Comparison of ENCODE assay signal across 9 mouse cellular contexts in the genomic region with DNA sequence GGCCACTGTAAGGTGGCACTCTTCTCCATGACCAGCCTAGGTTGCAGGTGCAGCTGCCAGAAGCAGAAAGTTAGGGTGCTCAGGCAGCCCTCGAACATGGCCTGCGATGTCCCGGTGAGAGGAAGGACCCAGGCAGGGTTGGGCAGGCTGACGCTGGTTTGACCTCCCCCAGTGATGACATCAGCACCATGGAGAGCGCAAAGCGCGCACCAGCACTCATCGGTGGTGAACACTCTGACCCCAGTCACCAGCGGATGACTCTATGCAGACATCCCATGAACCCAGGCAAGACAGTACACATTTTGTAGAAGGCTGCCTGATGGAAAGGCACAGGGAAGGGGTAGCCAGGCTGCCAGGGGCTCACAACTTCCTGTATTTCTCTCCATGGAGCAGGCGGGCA.
A peak's percentile ranks its signal among the peaks of the same experiment; 100 is the strongest.
DNase-seq lines count a peak whose midpoint lies in the region; ATAC-seq and TF ChIP-seq lines count a peak whose summit lies in the region.
"Had no signal": no experiment of that assay in that cellular context is flagged by ENCODE, and none has a peak within 500 bp of the region (broad histone marks: within the 10 kb centered on the region; RNA-seq: fewer than 3 reads in every experiment).

No protein-coding gene starts in this region.

- H3K36me3 ChIP-seq in liver, embryonic 13.5 days, result no peaks in the 10 kb centered on the region

- H3K4me1 ChIP-seq in liver, embryonic 13.5 days (replicated peaks), result no peaks in the 10 kb centered on the region

- no peak overlapping the region for H3K4me2 ChIP-seq in liver, embryonic 13.5 days

- no peak overlapping the region for H3K4me3 ChIP-seq in gastrocnemius, adult 2 months
- H3K4me3 ChIP-seq in liver, embryonic 13.5 days (replicated peaks), result no peak overlapping the region
- H3K4me3 ChIP-seq: erythroblast, embryonic 14.5 days had no signal

- ATAC-seq in liver, embryonic 13.5 days (ENCODE audit: low read depth), result no peak

- H3K9ac ChIP-seq in liver, embryonic 13.5 days, result no peak overlapping the region

- no peak overlapping the region for H3K27ac ChIP-seq in gastrocnemius, adult 2 months
- no peak overlapping the region for H3K27ac ChIP-seq in liver, embryonic 13.5 days

- TF ChIP-seq CTCF in gastrocnemius, adult 2 months (IDR thresholded peaks at IDR 0.05), result no peak

- no peaks in the 10 kb centered on the region for H3K27me3 ChIP-seq in liver, embryonic 13.5 days

- peak; percentile 22 for DNase-seq in gastrocnemius, adult 2 months
- no peak for DNase-seq in gastrocnemius, adult 8-10 months (ENCODE audit: low spot score in 2 of 2)
- peak; percentile 9 for DNase-seq in 3T3-L1 (ENCODE audit: low read depth, low spot score)
- peak; percentile 89 for DNase-seq in embryo, embryonic 10 days (ENCODE audit: low spot score)
- DNase-seq in liver, embryonic 13.5 days, result peak; percentile 21
- peak; percentile 29 to 33 for DNase-seq in thymus, postnatal 36 days
- DNase-seq in cerebellum, postnatal 4 days (ENCODE audit: low spot score in 2 of 2), result no peak
- no peak for DNase-seq in spleen, adult 12 weeks (ENCODE audit: low spot score)

- intact Hi-C loops in gastrocnemius, adult 2 months (cut with DNase I), result no loop called here

- WGBS in liver, embryonic 13.5 days (ENCODE audit: insufficient replicate concordance), result 5% methylated on average over 10 of the region's 10 CpGs

- no peaks in the 10 kb centered on the region for H3K9me3 ChIP-seq in liver, embryonic 13.5 days (replicated peaks)

Comparison
In these comparisons a context has a peak if more than half of its experiments do, and no peak if none do; other contexts are left out.
1. DNase-seq: peak in gastrocnemius, adult 2 months (single experiment), 3T3-L1 (single experiment), embryo, embryonic 10 days (single experiment), liver, embryonic 13.5 days (single experiment) and thymus, postnatal 36 days (2 of 2); none in gastrocnemius, adult 8-10 months (0 of 2), cerebellum, postnatal 4 days (0 of 2) and spleen, adult 12 weeks (single experiment).